Mouse (Mus musculus) liver, postnatal 0 days (tissue): ENCODE measurements around the gene Nr2f6.

Experiments used
- CTCF ChIP-seq: sonication (generic); IDR thresholded peaks from 2 replicates; pipeline ENCODE4 v1.5.1; 2016; ENCODE audit warnings: antibody characterized with exemption, low read depth
- EP300 ChIP-seq: IDR thresholded peaks from 2 replicates; pipeline ENCODE4 v1.6.1; 2016; ENCODE audit warnings: antibody characterized with exemption, low read depth, mild to moderate bottlenecking

DNA sequence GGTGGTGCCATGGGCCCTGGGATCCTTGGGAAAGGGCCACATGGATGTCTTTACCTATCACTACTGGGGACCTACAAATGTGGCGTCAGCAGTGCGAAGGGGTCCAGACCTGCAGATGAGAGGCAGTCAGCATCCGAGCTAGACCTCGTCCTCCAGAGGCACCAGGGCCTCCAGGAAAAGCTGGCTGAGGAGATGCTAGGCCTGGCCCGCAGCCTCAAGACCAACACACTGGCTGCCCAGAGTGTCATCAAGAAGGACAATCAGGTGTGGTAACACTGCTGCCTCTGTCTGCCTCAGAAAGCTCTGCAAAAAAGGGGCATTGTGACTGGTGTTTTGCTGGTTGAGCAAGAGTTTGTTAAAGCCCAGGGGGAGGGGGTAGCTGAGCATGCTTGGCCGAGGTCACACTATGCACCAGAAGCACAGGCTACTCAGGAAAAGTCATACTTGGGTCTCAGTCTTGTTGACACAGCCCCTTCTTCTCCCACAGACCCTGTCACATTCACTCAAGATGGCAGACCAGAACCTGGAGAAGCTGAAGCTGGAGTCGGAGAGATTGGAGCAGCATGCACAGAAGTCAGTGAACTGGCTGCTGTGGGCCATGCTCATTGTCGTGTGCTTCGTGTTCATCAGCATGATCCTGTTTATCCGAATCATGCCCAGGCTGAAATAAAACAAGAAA is 12.6 kb downstream of the Nr2f6 start:
- no peak for TF ChIP-seq CTCF
- TF ChIP-seq EP300, result no peak
